Mouse (Mus musculus) olfactory bulb, adult 2 months (tissue): ENCODE measurements around the gene Bzw2.

Experiments
- CTCF ChIP-seq: fragments of 200-500 bp; IDR thresholded peaks from 2 replicates; pipeline ENCODE4 v1.5.1; 2012; ENCODE audit warnings: low read depth, mild to moderate bottlenecking, low read length, moderate library complexity; ENCODE audit not compliant: insufficient read depth
- POLR2A ChIP-seq: fragments of 200-500 bp; IDR thresholded peaks from 2 replicates; pipeline ENCODE4 v1.6.1; 2012; ENCODE audit warnings: mild to moderate bottlenecking, low read depth, low read length, moderate library complexity; ENCODE audit not compliant: insufficient read depth

DNA sequence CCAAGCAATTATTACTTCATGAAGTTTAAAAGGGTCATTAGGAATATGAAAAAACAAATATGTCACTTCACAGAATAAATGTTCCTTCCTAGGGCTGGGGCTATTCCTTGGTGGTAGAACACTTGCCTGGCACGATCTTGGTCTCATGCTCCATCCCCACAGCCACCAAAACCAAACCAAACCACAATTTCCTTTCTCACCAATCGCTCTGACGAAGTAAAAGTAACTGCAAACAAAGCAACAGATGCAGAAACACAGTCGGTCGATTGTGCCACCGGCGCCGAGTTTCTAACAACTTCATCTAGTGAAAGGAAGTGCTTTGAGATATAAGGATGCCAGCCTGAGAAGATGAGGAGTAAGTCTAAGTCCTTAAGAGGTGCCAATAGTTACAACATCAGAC, 21.6 kb downstream of the Bzw2 start:
- TF ChIP-seq CTCF = no peak
- no peak for TF ChIP-seq POLR2A
